Mouse (Mus musculus) layer of hippocampus, adult 9-11 months (tissue): Measurements from ENCODE around the gene Gk5.
"Not testable (repeated sequence)": the region's sequence is repeated elsewhere in the genome, so short reads cannot be mapped to it uniquely, and the experiment has no call there.

Experiments
- DNase-seq: peaks from one replicate; pipeline ENCODE4 v3.0.0; 2022

Gene Gk5

DNA sequence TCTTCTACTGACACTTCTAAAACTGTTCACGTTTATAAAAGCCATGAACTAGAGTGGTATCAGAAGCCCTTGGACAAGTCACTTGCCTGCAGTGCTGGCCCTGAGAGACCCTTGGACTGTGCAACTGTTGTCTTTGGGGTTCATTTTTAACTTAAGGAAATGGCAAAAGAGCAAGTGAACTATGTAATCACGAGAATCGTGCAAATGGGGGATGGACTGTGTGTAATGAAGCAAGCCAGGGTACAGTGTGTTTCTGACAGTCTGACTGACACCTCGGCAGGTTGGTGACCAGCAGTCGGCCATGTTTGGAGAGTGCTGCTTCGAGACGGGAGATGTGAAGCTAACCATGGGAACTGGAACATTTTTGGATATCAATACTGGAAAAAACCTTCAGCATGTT is 33.6 kb downstream of the Gk5 start:
- no peak for DNase-seq

DNA sequence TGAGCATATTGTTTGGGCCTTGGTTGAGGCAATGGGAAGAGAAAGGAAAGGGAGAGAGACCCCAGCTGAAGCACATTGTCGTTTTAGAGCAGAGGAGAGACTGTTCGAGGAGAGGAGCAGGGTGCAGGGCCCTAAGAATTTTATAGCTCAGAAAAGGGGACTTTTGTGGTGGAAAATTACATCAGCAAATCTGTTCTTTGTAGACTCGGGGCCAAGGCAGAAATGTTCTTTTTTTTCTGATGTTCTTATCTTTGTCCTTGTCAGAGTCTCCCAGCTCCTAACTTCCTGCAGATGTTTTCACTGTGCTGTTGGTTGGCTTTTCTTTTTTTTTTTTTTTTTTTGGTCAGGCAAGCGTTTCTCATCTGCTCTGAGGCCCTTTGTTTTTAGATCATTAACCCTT is 39.3 kb downstream of the Gk5 start:
- no peak for DNase-seq

DNA sequence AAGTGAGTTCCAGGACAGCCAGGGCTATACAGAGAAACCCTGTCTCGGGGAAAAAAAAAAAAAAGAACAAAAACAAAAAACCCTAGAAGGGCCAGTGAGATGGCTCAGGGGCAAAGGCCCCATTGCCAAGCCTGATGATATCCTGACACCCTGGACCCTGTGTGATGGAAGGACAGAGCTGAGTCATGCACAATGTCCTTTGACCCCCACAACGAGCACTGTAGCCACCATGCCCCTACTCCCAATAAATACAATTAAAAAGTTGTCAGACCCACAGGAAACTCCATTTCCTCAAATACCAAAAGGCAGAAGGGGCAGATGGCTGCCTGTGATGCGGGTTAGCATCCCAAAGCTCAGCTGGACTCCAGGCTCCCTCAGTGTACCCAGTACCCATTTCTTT is 39.9 kb downstream of the Gk5 start:
- DNase-seq = no peak

DNA sequence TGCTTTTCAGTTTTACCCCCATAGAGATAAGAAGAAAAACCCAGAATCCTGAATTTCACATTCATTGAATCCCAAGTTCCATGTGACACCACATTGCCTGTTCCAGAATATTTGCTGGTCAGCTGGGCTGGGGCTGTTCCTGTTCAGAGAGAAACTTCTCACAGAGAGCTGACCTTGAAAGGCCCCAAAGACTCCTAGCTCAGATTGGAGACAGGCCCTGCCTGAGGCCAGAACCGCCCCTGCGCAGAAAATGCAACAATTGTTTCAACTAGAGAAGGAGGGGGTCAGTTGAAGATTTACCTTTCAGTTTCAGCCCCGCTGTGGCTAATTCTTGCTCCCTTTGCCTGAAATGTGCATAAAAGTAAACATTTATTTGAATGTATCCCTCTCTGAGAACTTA is 41.6 kb downstream of the Gk5 start:
- DNase-seq = no peak

DNA sequence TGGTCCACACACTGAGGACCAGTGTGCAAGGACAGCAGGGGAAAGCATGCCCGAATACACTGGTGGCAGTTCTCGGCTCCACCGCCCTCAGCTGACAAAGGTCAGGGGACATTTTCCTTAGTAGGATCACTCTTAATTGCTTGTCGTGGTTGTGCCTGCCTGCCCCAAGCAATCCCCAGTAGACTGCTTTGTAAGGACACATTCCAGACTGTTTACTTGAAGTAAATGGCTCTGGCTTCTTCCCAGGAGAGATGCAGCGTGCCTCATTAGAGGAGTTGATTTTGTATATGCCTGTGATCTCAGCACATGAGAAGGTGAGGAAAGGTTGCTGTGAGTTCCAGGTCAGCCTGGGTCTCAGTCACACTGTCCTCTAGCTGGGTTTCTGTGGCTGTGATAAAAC is 43.3 kb downstream of the Gk5 start:
- no peak for DNase-seq

DNA sequence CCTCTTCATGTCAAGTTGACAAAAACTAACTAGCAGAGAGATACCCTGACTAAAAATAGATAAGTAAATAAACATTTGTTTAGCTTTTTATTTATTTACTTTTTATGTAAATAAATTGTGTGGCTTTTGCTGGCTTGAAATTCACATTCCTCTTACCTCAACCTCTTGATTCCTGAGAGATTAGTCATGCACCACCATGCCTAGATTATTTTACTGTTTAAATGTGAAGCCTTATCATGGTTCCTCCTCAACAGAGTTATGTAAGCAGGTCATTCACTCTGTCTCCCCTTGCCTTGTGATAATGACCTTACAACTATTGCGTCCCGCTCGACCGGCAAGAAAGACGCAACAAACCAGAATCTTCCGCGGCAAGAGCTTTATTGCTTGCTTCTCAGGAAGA is 44.3 kb downstream of the Gk5 start:
- no peak for DNase-seq

DNA sequence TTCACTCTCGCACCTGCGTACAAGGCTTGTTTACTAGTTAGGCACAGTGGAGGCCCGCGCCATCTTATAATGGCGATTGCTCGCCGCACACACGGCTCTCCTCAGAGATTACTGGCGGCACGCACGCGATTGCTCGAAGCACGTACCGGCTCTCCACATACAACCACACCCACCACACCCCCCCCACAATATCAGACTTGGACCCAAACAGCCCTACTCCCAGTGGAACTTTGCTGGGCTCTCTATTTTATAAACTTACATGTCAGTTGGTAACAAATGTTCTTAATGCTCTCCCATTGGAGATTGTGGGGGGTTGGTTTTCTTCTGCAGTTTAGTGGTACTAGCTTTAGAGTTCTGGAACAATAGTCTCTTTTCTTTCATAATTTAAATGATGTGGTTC is 44.8 kb downstream of the Gk5 start:
- DNase-seq = not testable (repeated sequence)

DNA sequence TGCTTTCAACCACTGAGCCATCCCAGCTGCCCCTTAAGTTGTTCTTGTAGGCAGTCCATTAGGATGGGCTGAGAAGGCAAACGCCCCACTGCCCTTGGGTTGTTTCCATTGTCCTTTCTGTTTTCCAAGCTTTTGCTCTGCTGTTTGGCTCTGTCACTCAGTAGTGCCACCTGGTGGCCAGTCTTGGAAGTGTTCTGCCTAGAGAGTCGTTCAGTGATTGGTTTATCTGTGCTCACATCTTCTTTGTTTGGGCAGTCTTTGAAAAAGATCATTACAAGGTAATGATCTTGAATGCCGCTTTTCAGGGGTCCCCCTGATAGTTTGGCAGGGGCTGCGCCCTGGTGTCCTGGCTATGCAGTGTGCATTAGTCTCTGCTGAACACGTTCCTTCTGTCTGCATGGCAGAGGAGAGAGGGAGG is 48.0 kb downstream of the Gk5 start:
- peak; percentile 33 for DNase-seq

DNA sequence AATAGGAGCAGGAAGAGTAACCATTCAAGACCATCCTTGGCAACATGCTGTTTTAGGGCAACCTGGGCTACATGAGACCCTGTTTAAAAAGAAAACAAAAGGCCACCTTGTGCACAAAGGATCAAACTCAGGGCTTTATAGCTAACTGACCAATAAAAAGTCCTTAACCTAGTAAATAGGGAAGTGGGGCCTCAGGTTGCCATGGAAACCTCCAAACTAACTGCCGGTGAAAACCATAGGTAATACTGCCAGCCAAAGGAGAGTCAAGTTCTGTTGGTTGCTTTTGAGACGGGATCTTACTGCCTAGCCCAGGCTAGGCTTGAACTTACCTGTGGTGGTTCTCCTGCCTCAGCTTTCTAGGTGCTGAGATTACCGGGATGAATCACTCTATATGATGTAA is 51.4 kb downstream of the Gk5 start:
- DNase-seq = no peak

DNA sequence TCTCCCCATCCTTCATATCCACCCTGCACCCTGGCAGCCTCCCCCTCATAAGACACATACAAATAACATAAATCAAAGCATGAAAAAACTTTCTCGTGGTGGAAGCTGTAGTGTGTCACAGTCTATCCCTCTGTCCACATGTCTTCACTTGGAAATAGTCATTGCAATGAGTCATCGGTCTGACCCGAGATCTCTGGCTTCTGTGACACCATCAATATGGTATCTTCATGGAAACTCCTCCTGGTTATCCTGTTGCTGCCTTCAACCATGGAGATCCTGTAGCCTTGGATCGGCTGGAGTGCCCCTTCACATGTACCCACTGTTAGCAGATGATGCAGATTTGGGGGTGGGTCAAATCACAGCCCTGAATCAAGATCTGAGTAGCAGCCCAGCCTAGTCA is 65.7 kb downstream of the Gk5 start:
- no peak for DNase-seq

DNA sequence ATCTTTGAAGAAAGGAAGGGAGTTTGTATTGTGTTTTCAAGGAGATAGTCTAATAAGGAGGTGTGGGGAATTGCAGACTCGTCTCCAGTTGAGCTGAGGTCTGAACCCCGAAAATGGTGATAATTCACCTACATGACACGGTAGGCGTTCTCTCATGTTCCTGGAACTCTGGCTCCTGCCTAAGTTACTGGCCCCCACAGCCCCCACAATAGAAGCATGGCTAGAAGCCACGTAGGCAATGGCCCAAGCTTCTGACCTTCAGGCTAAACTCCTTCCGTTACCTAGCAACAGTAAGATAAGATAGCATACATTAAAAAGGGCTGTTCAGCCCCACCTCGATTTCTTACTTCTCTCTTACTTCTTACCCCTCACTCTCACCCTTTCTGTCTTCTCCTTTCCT is 67.5 kb downstream of the Gk5 start:
- DNase-seq = no peak

DNA sequence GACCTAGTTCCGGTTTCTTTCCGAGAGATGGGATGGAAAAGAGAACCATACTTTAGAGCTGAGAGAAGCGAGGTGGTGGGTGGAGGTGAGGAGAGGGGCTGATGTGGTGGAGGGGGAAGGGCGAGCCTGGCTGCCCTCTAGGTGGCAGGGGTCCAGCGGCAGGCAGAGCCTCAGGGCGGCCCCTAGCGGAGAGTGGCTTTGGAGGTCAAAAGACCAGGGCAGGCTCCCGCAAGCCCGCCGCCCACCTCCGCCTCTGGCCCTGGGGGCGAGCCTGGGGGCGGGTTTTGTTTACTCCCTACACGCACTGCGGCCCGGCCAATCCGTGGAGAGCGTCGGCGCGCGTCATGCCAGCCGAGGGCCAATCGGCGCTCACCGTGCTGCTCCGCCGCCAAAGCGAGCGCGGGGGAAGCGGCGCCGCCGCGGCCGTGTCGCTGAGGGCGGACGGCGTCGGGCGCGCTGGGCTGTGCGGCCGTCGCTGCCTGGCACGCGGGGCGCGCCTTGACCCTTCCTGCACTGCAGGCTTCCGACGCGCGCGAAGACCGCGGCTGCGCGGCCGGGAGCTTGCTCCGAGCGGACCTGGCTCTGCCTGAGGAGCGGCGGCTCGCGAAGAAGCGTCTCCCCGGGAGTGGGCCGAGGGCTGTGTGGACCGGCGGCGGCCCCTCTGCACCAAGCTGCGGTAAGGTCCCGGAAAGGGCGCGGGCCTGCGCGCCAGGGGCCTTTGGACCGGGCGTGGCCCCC is 76.9 kb downstream of the Gk5 start, which contains the start of gene Tfdp2:
Tfdp2 (plus strand) TSS at position 391 of the 738 bp plus-strand sequence.
- peak; percentile 92 for DNase-seq

DNA sequence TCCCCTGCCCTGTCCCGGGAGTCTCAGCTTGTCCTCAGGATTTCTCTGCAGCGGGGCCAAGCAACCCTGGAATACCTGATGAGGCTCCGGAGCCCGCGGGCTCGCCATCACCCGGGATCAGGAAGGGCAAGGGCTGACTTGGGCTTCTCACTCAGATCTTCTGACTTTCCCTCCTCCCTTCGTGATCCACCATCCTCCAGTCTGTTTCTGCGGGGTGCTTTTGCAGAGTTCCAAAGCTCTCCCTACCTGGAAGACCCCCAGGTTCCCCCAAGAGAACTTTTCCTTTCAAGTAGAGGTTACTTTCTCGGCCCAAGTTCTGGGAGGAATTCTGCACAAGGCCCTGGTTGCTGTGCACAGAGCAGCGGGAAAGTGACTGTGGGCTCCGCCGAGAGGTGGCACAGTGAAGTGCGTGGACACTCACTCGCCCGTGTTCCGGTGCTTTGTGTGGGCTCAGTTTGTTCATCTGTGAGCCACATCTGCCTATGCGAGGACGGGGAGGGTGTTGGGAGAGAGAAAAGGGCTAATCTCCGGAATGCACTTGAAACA is 77.5 kb downstream of the Gk5 start:
- DNase-seq = peak; percentile 53

DNA sequence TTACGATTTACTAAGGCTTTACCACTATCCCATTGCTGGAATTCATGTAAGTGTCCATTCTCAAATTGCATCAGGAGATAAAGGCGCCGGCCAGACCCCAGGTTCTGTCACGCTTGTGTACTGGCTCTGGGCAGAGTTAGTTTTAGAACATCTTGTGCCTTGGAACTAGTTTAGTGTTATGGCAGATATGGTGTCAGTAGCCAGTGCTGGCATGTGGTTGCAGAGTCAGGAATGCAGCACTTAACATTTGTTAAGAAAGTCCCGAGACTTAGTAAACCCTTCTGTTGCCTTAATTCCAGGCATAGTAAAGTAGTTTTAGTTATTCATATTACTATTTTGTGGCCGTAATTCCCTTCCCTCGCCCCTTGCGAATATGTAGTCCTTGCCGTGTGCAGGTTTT is 78.6 kb downstream of the Gk5 start:
- no peak for DNase-seq

DNA sequence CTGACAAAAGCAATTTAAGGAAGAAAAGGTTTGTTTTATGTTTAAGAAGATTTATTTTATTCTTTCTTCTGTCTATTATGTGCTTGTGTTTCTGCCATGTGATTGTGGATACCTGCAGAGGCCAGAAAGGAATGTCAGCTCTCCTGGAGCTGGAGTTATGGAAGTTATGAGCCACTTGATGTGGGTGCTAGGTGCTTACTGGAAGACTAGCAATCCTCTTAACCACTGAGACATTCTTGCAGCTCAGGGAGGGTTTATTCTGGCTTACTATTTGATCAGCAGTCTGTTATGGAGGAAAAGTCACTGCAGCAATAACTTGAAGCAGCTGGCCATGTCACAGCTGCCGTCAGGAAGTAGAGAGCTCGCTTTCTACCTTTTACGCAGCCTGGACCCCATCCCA is 84.5 kb downstream of the Gk5 start:
- DNase-seq = no peak

DNA sequence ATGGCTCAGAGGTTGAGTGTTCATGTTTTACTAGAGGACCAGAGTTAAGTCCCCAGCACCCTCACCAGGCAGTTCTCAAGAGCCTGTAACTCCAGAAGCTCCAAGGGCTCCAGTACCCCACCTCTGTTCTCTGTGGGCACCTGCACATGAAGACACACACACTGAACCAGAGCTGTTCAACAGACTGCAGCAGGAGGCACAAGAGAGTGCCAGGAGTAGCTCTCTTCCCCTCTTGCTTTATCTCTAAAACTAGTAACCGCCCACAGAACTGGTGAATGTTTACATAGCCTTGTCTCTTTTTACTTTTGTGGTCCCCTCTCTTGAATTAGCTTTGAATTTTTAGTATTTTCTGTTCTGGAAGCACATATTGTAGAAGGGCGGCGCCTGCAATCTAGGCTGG is 88.3 kb downstream of the Gk5 start:
- DNase-seq = no peak

DNA sequence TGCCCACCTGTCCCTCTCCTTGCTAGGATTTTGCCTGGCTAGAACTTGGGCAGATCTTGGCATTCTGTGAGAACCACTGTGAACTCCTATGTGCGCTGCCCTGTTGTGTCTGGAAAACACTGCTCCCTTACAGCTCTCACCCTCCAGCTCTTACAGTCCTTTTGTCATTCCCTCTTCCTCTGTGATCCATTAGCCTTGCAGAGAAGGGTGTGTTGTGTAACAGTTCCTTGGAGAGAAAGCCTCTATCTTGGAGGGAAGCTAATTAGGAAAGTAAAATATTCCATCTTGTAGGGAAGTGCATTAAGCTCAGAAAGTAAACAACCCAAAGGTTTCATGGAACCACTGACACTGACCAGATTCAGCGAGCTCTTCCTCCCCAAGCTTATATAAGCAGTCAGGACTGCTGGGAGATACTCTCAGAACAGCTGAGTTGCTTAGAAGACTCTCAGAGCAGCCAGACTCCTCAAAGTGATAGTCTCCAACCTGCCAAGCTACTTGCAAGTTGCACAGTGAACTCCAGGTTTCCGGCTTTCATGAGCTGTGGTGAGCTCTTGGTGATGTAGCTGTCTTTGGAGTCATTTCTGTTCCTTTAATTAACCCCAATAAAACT is 94.0 kb downstream of the Gk5 start:
- DNase-seq = no peak

DNA sequence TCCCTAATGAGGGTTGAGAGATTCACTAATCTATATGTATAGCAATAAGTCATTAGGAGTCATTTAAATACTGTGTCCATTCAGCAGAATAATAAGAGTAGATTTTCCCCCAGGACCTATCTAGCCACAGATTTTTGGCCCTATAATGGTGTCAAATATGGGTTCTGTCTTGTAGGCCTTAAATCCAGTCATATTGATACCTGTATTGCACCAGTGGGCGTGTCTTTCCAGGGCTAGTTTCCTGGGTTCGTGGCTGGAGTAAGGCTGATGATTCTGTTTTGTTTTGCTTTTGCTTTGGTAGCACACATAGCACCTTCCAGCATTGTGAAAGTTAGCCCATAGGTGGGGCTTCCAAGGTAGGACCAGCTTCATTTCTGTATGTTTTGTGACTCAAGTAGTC is 95.0 kb downstream of the Gk5 start:
- DNase-seq = no peak

DNA sequence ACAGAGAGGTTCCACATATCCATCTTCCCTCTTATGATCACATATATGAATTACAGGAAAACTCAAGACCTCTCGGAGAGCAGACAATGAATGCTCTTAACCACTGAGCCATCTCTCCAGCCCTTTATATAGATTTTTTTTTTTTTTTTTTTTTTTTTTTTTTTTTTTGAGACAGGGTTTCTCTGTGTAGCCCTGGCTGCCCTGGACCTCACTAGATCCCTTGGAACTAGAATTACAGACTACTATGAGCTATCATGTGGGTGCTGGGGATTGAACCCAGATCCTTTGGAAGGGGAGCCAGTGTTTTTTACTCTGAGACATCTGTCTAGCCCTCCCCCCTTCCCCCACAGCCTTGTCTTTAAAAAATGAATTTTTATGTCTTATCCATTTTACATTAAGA is 98.1 kb downstream of the Gk5 start:
- no peak for DNase-seq

DNA sequence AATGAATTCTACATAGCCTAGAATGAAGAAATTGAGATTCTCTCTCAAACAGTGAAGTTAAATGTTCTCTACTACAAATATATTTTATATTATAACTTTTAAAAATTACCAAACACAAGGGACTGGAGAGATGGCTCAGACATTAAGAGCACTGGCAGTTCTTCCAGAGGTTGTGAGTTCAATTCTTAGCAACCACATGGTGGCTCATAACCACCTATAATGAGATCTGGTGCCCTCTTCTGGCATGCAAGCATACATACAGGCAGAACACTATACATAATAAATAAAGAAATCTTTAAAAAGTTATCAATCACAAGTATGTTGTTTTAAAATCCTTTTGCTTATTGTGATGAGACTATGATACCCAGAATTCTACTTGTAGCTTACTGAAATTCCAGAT is 98.6 kb downstream of the Gk5 start:
- DNase-seq = no peak

DNA sequence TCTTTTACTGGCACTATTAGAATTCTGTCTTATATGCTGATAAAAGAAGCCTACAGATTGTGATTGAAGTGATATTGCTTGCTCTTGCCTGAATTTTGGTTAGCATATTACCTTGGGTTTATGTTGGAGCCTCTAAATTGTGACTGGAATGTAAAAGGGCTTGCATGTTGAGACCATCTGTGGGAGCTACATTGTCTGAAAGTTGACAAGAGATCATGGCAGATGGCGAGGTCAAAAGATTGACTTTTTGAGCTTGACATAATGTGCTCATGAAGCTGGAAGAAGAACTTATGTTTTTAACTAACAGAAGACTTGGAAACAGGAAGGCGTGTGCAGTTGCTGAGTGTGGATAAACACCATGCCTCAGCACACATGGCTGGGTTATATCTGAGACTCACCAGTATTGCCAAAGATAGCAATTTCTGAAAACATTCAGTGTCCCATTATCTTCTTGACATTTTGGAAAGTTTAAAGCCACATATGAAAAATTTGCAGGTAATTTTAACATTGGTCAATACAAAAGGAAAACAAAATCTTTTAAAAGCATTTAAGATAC is 100.0 kb downstream of the Gk5 start:
- DNase-seq = no peak

DNA sequence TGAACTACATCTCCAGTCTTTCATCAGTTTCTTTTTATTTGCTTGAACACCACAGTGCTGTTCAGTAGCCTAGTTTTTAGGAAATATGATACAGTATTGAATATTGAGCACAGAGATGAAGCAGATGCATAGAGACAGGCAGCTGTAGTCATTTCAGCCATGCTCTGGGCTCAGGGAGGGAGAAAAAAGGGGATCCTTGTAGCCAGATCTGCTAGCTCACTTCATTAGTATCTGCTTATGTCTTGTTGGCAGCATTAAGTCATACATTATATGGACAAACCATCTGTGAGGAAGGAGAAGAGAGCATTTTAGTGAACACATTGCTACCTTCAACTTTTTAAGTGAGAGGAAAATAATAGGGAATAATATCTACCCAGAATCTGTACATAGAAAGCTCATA is 101.3 kb downstream of the Gk5 start:
- DNase-seq = no peak

DNA sequence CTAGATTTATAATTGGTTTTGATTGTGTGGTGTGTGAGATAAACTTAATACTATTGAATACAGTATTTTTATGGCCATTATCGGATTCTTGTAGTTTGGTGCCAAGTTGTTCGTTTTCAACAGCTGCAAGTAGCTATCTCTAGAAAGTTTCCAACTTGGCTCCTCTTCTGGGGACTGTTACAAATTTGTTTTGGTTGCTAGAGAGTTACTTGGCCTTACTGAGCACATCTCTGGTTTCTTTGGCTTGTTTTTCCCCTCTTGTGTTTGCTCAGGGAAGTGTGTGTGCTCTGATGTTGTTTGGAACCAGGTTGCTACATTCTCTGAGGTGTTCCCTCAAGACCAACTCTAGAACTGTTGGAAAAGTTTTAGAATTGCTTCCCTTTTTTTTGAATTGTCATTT is 104.1 kb downstream of the Gk5 start:
- no peak for DNase-seq

DNA sequence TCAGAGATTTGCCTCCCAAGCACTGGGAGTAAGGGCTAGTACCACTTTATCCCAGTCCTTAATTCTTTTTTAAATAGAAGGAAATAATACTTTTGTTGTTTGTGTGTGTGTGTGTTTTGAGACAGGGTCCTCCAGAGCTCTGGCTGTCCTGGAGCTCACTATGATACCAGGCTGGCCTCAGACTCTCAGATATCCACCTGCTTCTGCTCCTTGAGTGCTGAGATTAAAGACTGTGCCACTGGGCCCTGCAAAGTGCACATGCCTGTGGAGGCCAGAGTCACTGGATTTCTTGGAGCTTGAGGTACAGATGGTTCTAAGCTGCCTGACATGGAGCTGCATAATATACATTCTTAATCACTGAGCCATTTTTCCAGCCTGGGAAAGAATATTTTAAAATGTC is 109.1 kb downstream of the Gk5 start:
- no peak for DNase-seq
